Mouse (Mus musculus): ENCODE measurements at regions not wholly inside any gene's neighbourhood (a gene's known extent, or its start where the extent isn't known, plus 50 kb on each side); places are given as distances from the start of the nearest gene placed in this dataset.

- no peak for TF ChIP-seq CTCF (IDR thresholded peaks at IDR 0.05)
- no peak for TF ChIP-seq POLR2A (IDR thresholded peaks at IDR 0.05; ENCODE audit: insufficient read depth, low read depth, low read length)
- no peak for TF ChIP-seq EP300 (IDR thresholded peaks at IDR 0.05; ENCODE audit: insufficient read depth, low read depth, low read length)
Observed at GRCm38 (mm10) chr3:99739654-99740053, 145.6 kb upstream of the Spag17 start.
